9 mouse cellular contexts compared by ENCODE assay signal in genomic region chr15:77154248-77154785, GRCm38 (mm10).
DNase-seq lines count a peak whose midpoint lies in the region; ATAC-seq lines count a peak whose summit lies in the region.
"Had no signal": no experiment of that assay in that cellular context is flagged by ENCODE, and none has a peak within 500 bp of the region (broad histone marks: within the 10 kb centered on the region; RNA-seq: fewer than 3 reads in every experiment).

No protein-coding gene starts in this region.

- no peak overlapping the region for H3K4me3 ChIP-seq in heart, embryonic 11.5 days (ENCODE audit: low read depth, low read length)
- H3K4me3 ChIP-seq in forebrain, embryonic 14.5 days (ENCODE audit: low read depth, low read length): no peak overlapping the region
- no peak overlapping the region for H3K4me3 ChIP-seq in midbrain, embryonic 11.5 days (ENCODE audit: low read depth, low read length)

- no peaks in the 10 kb centered on the region for H3K9me3 ChIP-seq in heart, embryonic 11.5 days (replicated peaks; ENCODE audit: control insufficient read depth, low read length)
- H3K9me3 ChIP-seq in forebrain, embryonic 14.5 days (replicated peaks; ENCODE audit: control insufficient read depth, low read length): no peaks in the 10 kb centered on the region
- H3K9me3 ChIP-seq in midbrain, embryonic 11.5 days (ENCODE audit: control insufficient read depth, low read length): no peaks in the 10 kb centered on the region
- H3K9me3 ChIP-seq: megakaryocyte, embryonic 14.5 days had no signal

- H3K4me2 ChIP-seq in heart, embryonic 11.5 days: peak overlapping the region; percentile 72
- H3K4me2 ChIP-seq in forebrain, embryonic 14.5 days (ENCODE audit: low read length): peak overlapping the region; percentile 85; the same call in 1 of the 2 replicates
- no peak overlapping the region for H3K4me2 ChIP-seq in midbrain, embryonic 11.5 days

- no peaks in the 10 kb centered on the region for H3K27me3 ChIP-seq in heart, embryonic 11.5 days (ENCODE audit: control insufficient read depth, insufficient read depth, low read length)
- no peaks in the 10 kb centered on the region for H3K27me3 ChIP-seq in forebrain, embryonic 14.5 days (replicated peaks; ENCODE audit: control insufficient read depth, insufficient read depth, low read length)
- no peaks in the 10 kb centered on the region for H3K27me3 ChIP-seq in midbrain, embryonic 11.5 days (ENCODE audit: control insufficient read depth, insufficient read depth, low read length)

- no peak for DNase-seq in heart, adult 18-20 months
- DNase-seq in 3T3-L1 (ENCODE audit: low read depth, low spot score): peak; percentile 59
- no peak for DNase-seq in forebrain, embryonic 14.5 days (ENCODE audit: low spot score)
- DNase-seq in midbrain, embryonic 11.5 days (ENCODE audit: low spot score, missing footprints): no peak
- DNase-seq in urinary bladder, adult 2 months (ENCODE audit: low spot score): no peak
- no peak for DNase-seq in adipocyte (ENCODE audit: low spot score)
- DNase-seq in cerebellum, postnatal 36 days: no peak

- peak overlapping the region; percentile 18; the same call in 1 of the 2 replicates for H3K27ac ChIP-seq in heart, embryonic 11.5 days (ENCODE audit: low read depth, low read length)
- H3K27ac ChIP-seq in forebrain, embryonic 14.5 days (ENCODE audit: low read depth, low read length): 0 out of 2 replicates have a peak overlapping the region, but pooled peaks have one; percentile 95
- no peak overlapping the region for H3K27ac ChIP-seq in midbrain, embryonic 11.5 days (ENCODE audit: low read depth, low read length)

- WGBS in heart, embryonic 11.5 days (ENCODE audit: insufficient replicate concordance): 67% methylated on average over 10 of the region's 10 CpGs
- WGBS in forebrain, embryonic 14.5 days: 68% methylated on average over 10 of the region's 10 CpGs
- 78% methylated on average over 10 of the region's 10 CpGs for WGBS in midbrain, embryonic 11.5 days

- H3K36me3 ChIP-seq in heart, embryonic 11.5 days (ENCODE audit: control insufficient read depth, insufficient read depth, low read length): no peaks in the 10 kb centered on the region
- H3K36me3 ChIP-seq in forebrain, embryonic 14.5 days (ENCODE audit: control insufficient read depth, insufficient read depth, low read length): no peaks in the 10 kb centered on the region
- no peaks in the 10 kb centered on the region for H3K36me3 ChIP-seq in midbrain, embryonic 11.5 days (ENCODE audit: control insufficient read depth, insufficient read depth, low read length)

- H3K4me1 ChIP-seq in heart, embryonic 11.5 days (ENCODE audit: control insufficient read depth, insufficient read depth, low read length): peaks cover 43% of the 10 kb centered on the region
- H3K4me1 ChIP-seq in forebrain, embryonic 14.5 days (ENCODE audit: control insufficient read depth, insufficient read depth, low read length): peaks cover 24% of the 10 kb centered on the region
- peaks cover 27% of the 10 kb centered on the region for H3K4me1 ChIP-seq in midbrain, embryonic 11.5 days (ENCODE audit: control insufficient read depth, insufficient read depth, low read length)

- H3K9ac ChIP-seq in heart, embryonic 11.5 days (ENCODE audit: low read depth, low read length): no peak overlapping the region
- H3K9ac ChIP-seq in forebrain, embryonic 14.5 days (ENCODE audit: low read length): no peak overlapping the region
- no peak overlapping the region for H3K9ac ChIP-seq in midbrain, embryonic 11.5 days (ENCODE audit: low read length)

- no peak for ATAC-seq in heart, embryonic 11.5 days (replicated peaks; ENCODE audit: insufficient number of reproducible peaks, low FRiP score, low TSS enrichment)
- peak; percentile 2; the same call in 1 of the 2 replicates for ATAC-seq in forebrain, embryonic 14.5 days
- ATAC-seq in midbrain, embryonic 11.5 days (ENCODE audit: low FRiP score): peak; percentile 17; the same call in 1 of the 2 replicates
